Mouse (Mus musculus) stomach, embryonic 14.5 days (tissue): ENCODE data around the gene Atf6. TPM values are rescaled to one million over a fixed set of nuclear protein-coding genes. Genes with fewer than 3 reads are reported as not detected.

Experiments used
- ATAC-seq: fragments of 200-750 bp; cut with Nextera tagmentation; 2 replicates; pipeline ENCODE4 v1.8.0; 2017; ENCODE audit warnings: low read depth, moderate TSS enrichment; ENCODE audit not compliant: insufficient number of reproducible peaks, insufficient read depth, low FRiP score
- H3K27ac ChIP-seq: fragments of 300-500 bp; sonication (generic); 2 replicates; pipeline ENCODE4 v1.5.1; 2014; ENCODE audit warnings: mild to moderate bottlenecking, low read length, moderate library complexity, mixed read lengths
- H3K27me3 ChIP-seq: fragments of 300-500 bp; sonication (generic); 2 replicates; pipeline ENCODE4 v1.6.1; 2014; ENCODE audit warnings: low read length, control low read depth, mixed read lengths; ENCODE audit not compliant: control insufficient read depth, insufficient read depth
- H3K36me3 ChIP-seq: fragments of 300-500 bp; sonication (generic); 2 replicates; pipeline ENCODE4 v1.6.1; 2014; ENCODE audit warnings: mild to moderate bottlenecking, control low read depth, low read length, moderate library complexity, mixed read lengths; ENCODE audit not compliant: control insufficient read depth, insufficient read depth
- H3K4me1 ChIP-seq: fragments of 300-500 bp; sonication (generic); 2 replicates; pipeline ENCODE4 v1.6.1; 2014; ENCODE audit warnings: low read length, control low read depth, mixed read lengths; ENCODE audit not compliant: control insufficient read depth, insufficient read depth
- H3K4me2 ChIP-seq: fragments of 300-500 bp; sonication (generic); replicated peaks from 2 replicates; pipeline ENCODE4 v1.6.1; 2014; ENCODE audit warnings: low read depth, low read length, control low read depth
- H3K4me3 ChIP-seq: fragments of 300-500 bp; sonication (generic); 2 replicates; pipeline ENCODE4 v1.5.1; 2014; ENCODE audit warnings: low read depth, low read length, control low read depth
- H3K9ac ChIP-seq: fragments of 300-500 bp; sonication (generic); replicated peaks from 2 replicates; pipeline ENCODE4 v1.6.1; 2014; ENCODE audit warnings: low read depth, mild to moderate bottlenecking, control low read depth, low read length, moderate library complexity, mixed read lengths
- H3K9me3 ChIP-seq: fragments of 300-500 bp; sonication (generic); 2 replicates; pipeline ENCODE4 v1.6.1; 2016; ENCODE audit warnings: low read depth, low read length, control low read depth; ENCODE audit not compliant: control insufficient read depth
- WGBS: fragments of 180-500 bp; shearing (Covaris S2); extraction: QIAGEN DNeasy Blood & Tissue Kit; methylation state at CpG from one replicate; pipeline ENCODE4 v1.1.7; 2014; 5-methylcytosine and 5-hydroxymethylcytosine counted together
- polyA plus RNA-seq: library from polyadenylated mRNA; unstranded; fragments of >200 nt; fragmentation: Nextera tagmentation; extraction: Ambion mirVana; gene quantifications from 2 replicates; pipeline ENCODE4 v1.2.1, GENCODE M21; 2014

Gene Atf6
- polyA plus RNA-seq, 1 experiment from 2014 or later, result 10.8 TPM

DNA sequence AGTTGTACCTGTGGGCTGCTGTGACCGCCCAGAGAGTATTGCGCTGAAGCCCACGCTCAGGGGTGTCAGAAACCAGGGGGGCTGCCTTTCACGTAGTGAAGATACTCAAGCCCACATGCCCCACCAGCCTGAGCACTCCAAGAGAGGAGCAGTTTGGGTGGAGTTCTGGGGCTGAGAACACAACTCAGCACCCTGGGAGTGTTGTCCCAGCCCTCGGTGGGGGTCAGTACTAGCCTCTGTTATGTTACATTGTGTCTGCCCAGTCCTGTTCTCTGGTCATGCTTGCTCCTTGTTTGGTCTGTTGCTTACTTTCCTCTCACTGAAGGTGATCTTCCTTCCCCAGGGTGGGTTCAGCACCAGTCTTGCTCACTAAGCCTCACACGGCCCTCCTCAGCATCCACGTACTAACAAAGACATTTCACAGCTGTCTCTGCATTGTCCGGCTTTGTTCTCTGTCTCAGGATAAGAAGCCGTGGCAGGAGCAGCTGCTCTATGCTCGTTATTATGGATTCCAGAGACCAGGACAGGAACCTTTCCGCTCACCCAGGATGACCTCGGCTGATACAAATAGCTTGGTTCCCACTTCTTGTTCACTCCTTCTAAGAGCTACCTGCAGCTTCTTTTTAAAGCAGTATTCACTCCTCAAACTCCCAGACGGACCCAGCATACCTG, 209.8 kb downstream of the Atf6 start:
- Histone ChIP-seq H3K36me3 (no peaks in the 10 kb centered on the region), H3K4me2 (no peak overlapping the region), H3K4me1 (0 out of 2 replicates have a peak, but pooled peaks cover 3% of the 10 kb centered on the region), H3K9me3 (no peaks in the 10 kb centered on the region), H3K27me3 (no peaks in the 10 kb centered on the region), H3K9ac (no peak overlapping the region), H3K4me3 (no peak overlapping the region), H3K27ac (no peak overlapping the region)
- no peak for ATAC-seq
- WGBS, result 57% methylated on average over 13 of the region's 13 CpGs

- 49% methylated on average over 2 of the region's 2 CpGs for WGBS
Observed at GRCm38 (mm10) chr1:170657228-170657521, 210.4 kb downstream of the Atf6 start.

GRCm38 (mm10) chr1:170656518-170657227, 210.9 kb downstream of the Atf6 start:
- Histone ChIP-seq H3K36me3 (no peaks in the 10 kb centered on the region), H3K4me3 (no peak overlapping the region), H3K4me1 (0 out of 2 replicates have a peak, but pooled peaks cover 3% of the 10 kb centered on the region), H3K4me2 (no peak overlapping the region), H3K9ac (no peak overlapping the region), H3K9me3 (no peaks in the 10 kb centered on the region), H3K27me3 (no peaks in the 10 kb centered on the region), H3K27ac (no peak overlapping the region)
- WGBS, result 79% methylated on average over 11 of the region's 11 CpGs
- ATAC-seq, result 0 out of 2 replicates have a peak, but pooled peaks have one; percentile 17

More at GRCm38 (mm10) chr1:170657228-170657521, 210.4 kb downstream of the Atf6 start:
- no peaks in the 10 kb centered on the region for H3K9me3 ChIP-seq
- H3K4me1 ChIP-seq, result 0 out of 2 replicates have a peak, but pooled peaks cover 3% of the 10 kb centered on the region
- no peak overlapping the region for H3K4me3 ChIP-seq
- no peak overlapping the region for H3K27ac ChIP-seq
- ATAC-seq, result 0 out of 2 replicates have a peak, but pooled peaks have one; percentile 20
- no peaks in the 10 kb centered on the region for H3K36me3 ChIP-seq
- no peak overlapping the region for H3K4me2 ChIP-seq
- H3K9ac ChIP-seq, result no peak overlapping the region
- H3K27me3 ChIP-seq, result no peaks in the 10 kb centered on the region

- Histone ChIP-seq H3K36me3 (no peaks in the 10 kb centered on the region), H3K9ac (no peak overlapping the region), H3K4me1 (0 out of 2 replicates have a peak, but pooled peaks cover 9% of the 10 kb centered on the region), H3K4me2 (no peak overlapping the region), H3K27ac (no peak overlapping the region), H3K9me3 (no peaks in the 10 kb centered on the region), H3K4me3 (no peak overlapping the region), H3K27me3 (no peaks in the 10 kb centered on the region)
- WGBS, result 46% methylated on average over 5 of the region's 5 CpGs
- 0 out of 2 replicates have a peak, but pooled peaks have one; percentile 33 for ATAC-seq
Observed at GRCm38 (mm10) chr1:170655280-170655917, 212.2 kb downstream of the Atf6 start.

Other genes starting within 250 kb of the Atf6 start
- gene Olfml2b, start 223.2 kb downstream of the Atf6 start, polyA plus RNA-seq, result 46.6 and 48.6 TPM in 2 replicates
- gene Gm26620, start 17.3 kb upstream of the Atf6 start, polyA plus RNA-seq, result 0.45 and 1.5 TPM in 2 replicates
- gene Dusp12, start 17.8 kb upstream of the Atf6 start, polyA plus RNA-seq, result 38.9 and 40.5 TPM in 2 replicates
- gene Fcrlb, start 45.2 kb upstream of the Atf6 start, polyA plus RNA-seq, result not detected in 2 replicates
- 0.18 TPM in 1 of 2 replicates, not detected in the other for gene Fcrla, start 59.8 kb upstream of the Atf6 start, polyA plus RNA-seq
- gene Fcgr2b, start 108.8 kb upstream of the Atf6 start, polyA plus RNA-seq, result 1.4 and 1.7 TPM in 2 replicates
- gene Fcgr4, start 151.1 kb upstream of the Atf6 start, polyA plus RNA-seq, result 0.74 and 0.91 TPM in 2 replicates
- gene Fcgr3, start 197.2 kb upstream of the Atf6 start, polyA plus RNA-seq, result 11.1 and 14.8 TPM in 2 replicates
- 2.6 and 2.8 TPM in 2 replicates for gene Cfap126, start 246.1 kb upstream of the Atf6 start, polyA plus RNA-seq